Mouse (Mus musculus) MEL (cell line): ENCODE results near the gene Crybb1.
A peak's percentile ranks its signal among the peaks of the same experiment; 100 is the strongest.

Experiments
- CTCF ChIP-seq, 3 experiments: IDR thresholded peaks in 2 of 3; conservative IDR thresholded peaks in 1 of 3; 2 replicates each; pipeline ENCODE4 v1.5.1; 2011 to 2012; ENCODE audit warnings: low read length in 3 of 3, low read depth in 2 of 3, mild to moderate bottlenecking in 2 of 3, improper control_type of control experiment in 1 of 3, inconsistent platforms in 1 of 3, mixed read lengths in 1 of 3, moderate library complexity in 1 of 3; ENCODE audit not compliant: control insufficient read depth in 1 of 3, insufficient read depth in 1 of 3, poor library complexity in 1 of 3, severe bottlenecking in 1 of 3
- RCOR1 ChIP-seq: IDR thresholded peaks from 2 replicates; pipeline ENCODE4 v1.6.1; 2012; ENCODE audit warnings: low read depth, mild to moderate bottlenecking, inconsistent platforms, low read length, improper control_type of control experiment
- SIN3A ChIP-seq: IDR thresholded peaks from 2 replicates; pipeline ENCODE4 v1.6.1; 2012; ENCODE audit warnings: low read length, improper control_type of control experiment, inconsistent platforms
- ZKSCAN1 ChIP-seq: IDR thresholded peaks from 2 replicates; pipeline ENCODE4 v1.6.1; 2012; ENCODE audit warnings: low read depth, mild to moderate bottlenecking, inconsistent platforms, low read length, improper control_type of control experiment, moderate library complexity

DNA sequence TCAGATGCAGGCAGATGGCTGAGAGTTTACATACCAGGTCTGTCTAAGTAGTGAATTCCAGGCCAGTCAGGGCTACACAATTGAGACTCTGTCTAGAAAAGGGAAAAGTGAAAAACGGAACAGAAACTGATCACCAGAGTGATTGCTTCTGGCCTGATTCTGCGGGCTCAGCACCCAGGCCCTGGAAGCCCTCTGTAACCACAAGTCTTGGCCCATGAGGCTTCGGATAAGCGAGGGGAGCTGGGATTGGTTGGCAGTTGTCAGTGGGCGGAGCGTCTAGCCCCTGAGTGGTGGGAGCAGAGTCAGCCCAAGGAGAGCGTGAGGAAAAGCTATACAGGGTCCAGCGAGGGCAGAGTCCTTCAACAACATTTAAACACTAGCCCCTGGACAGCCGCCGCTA, 9.9 kb downstream of the Crybb1 start:
- TF ChIP-seq CTCF (IDR thresholded peaks at IDR 0.05 in 2 of 3, conservative IDR thresholded peaks at IDR 0.05 in 1 of 3; ENCODE audit: control insufficient read depth in 1 of 3, insufficient read depth in 1 of 3, low read depth in 2 of 3, low read length in 3 of 3, poor library complexity in 1 of 3, severe bottlenecking in 1 of 3) (no peak), RCOR1 (peak; percentile 45), SIN3A (no peak), ZKSCAN1 (no peak)
